Mouse (Mus musculus): Measurements from ENCODE around the gene Exoc3.

Exoc3 gene

DNA sequence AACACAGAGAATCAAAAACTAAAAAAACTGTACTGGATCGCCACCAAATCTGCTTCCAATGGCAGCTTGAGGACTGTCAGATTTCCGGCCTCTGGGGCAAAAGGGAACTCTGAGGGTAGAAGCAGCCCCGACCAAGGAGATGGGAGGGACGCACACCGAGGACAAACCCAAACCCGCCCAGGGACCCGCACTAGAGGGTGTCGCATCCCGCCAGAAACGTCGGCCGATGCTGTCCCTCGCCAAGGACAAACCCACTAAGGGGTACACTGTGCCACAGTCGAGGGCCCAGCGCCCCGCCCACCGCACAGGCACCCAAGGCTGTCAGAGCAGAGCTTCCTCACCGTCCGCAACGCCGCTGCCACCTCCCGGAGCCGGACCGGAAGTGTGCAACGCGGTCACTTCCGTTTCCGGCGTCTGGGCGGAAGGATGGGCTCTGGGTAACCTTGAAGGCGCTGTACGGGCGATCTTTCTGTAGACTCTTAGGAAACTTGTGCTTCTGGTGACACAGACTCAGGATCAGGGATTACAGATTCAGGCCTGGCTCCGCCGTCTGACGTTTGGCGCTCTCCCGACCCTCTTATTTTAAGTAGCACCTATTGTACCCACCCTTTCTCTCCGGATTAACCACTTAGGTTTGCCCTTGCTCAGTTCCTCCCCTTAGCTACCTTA lies at the start of gene Exoc3:
Gene Exoc3, minus strand, starts transcription at position 416 of the 669 bp plus-strand sequence.
- peak; percentile 93 for DNase-seq (ENCODE audit: inconsistent ontology term)

DNA sequence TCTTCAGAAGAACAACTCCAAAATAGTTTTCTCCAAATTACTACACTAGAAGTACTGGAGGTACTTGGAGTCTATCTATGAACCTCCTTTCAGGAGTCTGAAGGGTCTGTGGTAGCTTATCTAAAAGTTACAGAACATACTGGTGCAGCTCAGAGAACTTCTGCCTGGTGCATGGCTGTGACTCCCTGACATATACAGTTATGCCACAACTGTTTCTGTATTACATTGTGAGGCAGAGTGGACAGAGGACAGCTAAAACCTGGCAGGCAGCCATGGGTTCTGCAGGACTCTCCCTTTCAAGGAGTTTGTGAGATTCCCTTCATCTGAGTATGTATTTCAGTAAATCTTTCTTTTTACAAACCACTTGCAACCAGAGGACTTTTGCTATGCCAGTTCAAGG lies 38.0 kb upstream of the Exoc3 start:
- no peak for DNase-seq (ENCODE audit: inconsistent ontology term)

DNA sequence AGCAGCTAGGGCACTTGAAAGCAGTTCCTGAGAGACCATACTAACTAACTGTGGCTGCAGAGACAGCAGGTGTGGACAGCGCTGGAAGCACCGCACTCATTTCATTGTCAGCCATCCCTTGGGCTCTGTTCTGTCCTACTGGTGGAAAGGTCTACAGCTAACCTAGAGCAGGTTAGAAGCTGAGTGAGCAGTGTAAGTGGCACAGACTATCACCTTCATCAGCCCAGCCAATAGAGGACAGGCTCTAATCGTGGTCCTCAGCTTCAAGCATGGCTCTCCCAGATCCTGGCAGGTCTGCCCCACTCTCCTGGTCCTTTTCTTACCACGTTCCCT lies 37.3 kb upstream of the Exoc3 start:
- no peak for DNase-seq (ENCODE audit: inconsistent ontology term)

DNA sequence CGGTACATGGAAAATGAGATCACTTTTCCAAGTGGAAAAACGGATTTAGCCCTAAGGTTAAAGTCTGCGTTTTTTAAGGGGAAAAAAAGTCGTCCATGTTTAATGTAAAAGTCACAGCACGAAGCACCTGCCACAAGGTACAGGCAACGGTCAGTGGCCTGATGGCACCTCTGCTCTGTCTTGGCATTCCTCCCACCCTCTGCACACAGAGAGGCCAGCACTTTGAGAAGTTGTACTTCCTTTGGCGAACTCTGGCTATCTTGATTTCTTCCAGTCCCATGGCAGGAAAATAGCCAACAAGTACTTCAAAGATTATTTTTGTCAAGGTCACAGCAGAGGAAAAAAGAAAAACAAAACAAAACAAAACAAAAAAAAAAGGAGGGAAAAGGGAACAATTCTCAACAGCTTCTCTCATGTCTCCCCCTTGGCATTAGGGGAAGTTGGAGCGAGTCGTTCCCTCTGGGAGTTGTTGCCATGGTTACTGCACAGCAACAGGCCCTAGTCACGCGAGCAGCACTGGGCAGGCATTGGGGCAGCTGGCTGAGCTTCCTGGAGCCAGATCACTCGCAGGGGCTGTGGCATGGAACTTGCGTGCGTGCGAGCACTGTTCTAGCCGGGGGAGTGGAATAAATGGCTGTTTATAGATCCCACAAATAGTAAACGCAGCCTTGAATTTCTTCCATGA lies 36.8 kb upstream of the Exoc3 start:
- peak; percentile 62 for DNase-seq (ENCODE audit: inconsistent ontology term)

DNA sequence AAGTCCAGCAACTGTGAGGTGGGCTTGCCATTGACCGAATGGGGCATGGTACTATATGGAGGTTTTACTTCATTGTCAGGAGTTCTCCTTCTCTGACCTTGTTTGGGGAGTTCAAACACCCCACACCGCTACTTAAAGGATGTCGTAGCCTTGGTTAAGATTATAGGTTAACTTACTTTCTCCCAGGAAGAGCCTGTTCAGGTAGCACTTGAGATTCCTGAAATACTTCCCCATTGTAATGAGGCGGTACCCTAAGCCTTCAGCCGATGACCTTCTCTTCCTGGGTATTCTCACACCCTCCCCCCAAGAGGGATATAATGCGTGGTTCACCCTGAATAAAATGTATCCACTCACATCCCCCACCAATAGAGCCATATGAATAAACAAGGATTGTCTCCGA lies 29.0 kb upstream of the Exoc3 start:
- no peak for DNase-seq (ENCODE audit: inconsistent ontology term)

DNA sequence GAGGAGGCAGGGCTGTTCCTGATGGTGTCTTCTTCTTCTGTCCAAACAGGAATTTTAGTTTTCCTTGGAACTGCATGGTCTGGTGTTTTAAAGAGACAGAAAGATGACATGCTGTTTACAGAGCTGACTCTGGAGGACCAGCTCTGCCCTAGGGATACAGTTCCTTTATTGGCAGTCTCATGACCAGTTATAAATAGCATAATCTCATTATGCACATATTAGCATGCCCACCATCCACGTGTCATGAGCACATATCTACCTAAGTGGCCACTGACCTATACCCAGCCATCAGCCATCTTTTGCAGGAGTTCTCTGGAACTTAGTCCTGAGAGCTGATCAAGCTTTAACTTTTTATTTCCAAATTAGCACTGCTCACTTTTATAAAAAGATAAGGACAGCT lies 12.1 kb upstream of the Exoc3 start:
- no peak for DNase-seq (ENCODE audit: inconsistent ontology term)

DNA sequence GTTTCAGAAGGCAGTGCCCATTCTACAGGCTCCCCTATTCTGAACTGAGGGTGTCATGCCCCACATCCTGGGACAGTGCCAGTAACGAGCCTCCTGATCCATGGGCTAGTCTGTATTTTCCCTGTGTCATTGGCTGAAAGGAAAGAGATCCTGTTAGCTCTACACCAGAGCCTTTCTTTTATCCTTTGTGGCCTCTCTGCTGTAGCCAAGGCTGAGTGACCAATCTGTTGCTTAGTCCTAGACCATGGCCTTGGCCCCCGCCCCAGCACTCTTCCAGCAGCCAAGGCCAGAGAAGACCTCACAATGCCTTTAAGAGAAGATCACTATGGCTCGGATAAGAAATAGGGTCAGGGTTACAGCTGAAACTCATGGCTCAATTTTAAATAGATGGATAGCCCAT lies 9.9 kb upstream of the Exoc3 start:
- no peak for DNase-seq (ENCODE audit: inconsistent ontology term)

DNA sequence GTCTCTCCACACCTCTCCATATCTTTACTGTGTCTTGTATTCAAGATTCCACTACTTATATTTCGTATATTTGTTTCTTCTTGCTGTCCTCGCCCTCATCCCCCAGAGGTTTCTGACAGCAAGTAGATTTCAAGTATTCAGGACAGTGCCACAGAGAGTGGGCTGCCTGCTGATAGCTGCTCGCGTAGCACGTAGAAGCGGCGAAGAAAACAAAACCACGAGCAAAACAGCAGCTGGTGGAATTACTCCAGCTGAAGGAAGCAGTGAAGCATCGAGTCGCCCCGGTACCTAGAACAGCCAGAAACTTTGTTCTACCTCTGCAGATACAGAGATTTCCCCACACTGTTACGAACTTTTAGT lies 434 bp upstream of the Exoc3 start:
- DNase-seq (ENCODE audit: inconsistent ontology term): no peak

DNA sequence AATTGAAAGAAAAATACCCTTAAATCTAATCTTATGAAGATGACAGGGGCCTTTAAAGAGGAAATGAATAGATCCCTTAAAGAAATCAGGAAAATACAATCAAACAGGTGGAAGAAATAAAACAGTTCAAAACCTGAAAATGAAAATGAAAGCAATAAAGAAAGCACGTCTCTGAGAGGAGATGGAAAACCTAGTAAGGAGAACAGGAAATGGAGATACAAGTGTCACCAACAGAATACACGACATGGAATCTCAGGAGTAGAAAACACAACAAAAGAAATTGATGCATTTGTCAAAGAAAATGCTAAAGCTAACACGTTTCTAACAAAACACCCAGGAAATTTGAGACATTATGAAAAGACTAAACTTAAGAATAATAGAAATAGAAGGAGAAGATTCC lies 12.1 kb downstream of the Exoc3 start:
- DNase-seq (ENCODE audit: inconsistent ontology term): no peak

DNA sequence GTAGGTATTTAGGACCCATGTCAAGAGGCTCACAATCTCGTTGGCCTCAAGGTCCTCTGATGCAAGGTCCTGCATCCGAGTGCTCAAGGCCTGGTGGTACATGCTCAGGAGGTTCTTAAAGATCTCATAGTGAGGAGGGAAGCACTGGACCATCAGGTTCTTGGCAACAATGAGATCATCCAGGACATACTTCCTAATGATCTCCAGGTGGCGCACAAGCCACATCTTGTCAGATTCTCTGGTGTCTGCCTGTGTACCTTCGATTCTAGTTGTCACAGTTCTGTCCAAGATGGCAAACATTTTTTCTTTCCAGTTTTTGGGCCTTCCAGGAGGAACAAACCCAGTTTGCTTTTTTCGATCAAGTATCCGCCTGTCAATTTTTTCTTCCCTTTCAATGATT lies 15.9 kb downstream of the Exoc3 start:
- no peak for DNase-seq (ENCODE audit: inconsistent ontology term)

DNA sequence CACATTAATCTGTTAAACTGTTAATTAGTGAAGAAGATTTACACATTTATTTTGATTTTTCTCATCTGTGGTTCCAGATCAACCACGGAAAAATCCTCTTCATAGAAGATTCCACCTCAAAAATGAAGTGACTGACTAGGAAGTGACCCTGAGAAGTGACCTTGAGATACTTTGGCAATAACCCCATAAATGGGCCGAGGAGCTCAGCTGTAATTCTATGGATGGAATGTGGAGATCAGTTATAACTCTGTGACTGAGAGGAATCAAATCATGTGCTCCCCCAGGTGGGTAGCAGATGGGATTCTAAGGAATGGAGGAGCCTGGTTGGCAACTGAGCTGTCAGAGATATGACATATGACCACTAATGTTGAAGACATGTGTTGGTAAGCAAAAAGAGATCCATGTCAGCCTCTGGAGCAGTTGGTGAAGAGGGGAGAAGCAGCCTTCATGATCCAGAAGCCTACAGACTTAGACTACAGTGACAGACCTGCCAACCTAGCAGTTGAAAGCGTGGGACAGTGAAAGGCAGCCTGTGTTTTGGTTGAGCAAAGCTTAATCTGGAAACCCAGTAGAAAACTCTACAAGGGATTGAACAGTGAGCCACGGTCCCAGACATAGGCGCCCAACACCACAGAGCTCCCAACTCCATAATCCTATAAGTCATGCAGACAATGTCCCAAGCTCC lies 25.4 kb downstream of the Exoc3 start:
- DNase-seq (ENCODE audit: inconsistent ontology term): no peak

DNA sequence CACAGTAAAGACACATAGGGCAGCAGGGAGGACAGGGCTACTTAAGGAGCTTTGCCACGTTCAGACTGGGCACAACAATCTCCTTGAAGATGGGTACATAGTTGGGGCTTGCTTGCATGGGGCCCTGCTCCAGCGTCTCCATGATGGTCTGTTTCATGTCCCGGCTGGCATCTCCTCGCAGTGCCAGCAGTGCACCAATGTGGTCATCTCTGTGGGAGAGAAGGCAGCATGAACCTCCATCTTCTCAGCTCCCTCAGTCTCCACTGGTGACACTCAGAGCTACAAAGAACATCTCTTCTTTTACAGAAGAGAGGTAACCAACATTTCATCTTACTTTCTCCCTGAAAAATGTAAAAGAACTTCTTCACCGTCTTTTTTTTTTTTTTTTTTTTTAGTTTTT lies 36.5 kb downstream of the Exoc3 start:
- DNase-seq (ENCODE audit: inconsistent ontology term): no peak

DNA sequence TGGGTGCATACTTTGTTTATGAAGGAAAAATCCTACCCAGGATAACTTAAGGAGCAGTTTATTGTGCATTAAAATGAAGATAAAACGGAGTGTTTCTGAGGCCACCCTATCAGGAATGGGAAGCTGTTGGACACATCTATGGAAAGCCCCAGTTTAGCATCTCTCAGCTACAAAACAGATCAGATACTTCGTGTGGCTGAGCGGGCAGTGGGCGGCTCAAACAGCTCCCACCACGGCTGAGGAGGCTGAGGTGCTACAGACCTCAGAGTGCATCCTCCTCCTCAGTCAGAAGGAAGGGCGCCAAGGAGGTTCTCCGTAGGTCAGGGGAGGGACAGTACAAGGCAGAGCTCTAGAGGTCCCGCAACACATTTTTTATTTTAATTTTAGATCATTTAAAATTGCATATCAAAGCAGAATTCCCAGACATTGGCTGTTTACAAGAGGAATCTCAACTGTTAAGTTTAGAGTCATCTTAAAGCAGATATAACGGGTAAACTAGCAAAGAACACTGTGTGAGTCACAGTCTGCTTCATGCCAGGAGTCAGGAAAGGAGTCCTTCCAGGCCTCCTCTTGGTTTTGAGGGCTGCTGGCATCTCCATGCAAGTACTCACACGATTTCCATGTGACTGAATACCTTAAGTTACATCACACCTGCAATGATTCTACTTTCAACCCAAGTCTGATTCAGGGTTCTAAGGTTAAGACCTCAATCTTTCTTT lies 38.9 kb downstream of the Exoc3 start:
- DNase-seq (ENCODE audit: inconsistent ontology term): no peak

DNA sequence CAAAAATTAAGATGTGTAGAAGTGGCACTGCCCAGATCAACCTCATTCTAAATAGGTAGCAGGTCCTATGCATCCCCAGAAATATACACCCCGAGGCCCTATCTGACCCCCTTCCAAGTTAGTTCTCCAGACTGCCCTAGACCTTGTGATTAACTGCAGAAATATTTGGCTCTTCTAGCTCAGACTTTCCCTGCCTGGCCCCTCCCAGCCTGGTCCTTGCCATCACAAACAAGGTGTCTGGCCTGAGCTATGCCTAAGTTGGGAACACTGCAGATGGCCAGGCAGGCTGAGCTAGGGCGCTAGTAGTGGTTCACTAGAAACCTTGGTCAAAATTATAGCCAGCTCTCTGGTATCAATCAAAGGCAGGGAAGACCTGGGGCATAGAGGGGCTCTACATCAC lies 41.0 kb downstream of the Exoc3 start:
- peak; percentile 67 for DNase-seq (ENCODE audit: inconsistent ontology term)

DNA sequence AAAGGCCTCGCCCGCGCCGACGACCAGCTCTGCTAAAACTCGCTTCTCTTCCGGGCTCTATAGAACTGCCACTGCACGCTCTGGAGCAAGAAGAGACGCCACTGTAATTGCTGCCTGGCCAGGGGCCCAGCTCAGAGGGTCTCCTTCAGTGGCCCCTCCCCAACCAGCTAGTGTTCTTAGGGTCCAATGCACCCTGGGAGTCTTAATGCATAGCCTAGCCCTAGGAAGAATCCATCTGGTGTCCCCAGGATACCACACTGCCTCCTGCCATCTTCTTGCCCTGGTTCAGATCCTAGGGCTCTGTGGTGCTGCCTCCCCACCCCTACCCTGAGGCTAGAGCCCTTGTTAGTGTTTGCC lies 41.5 kb downstream of the Exoc3 start:
- no peak for DNase-seq (ENCODE audit: inconsistent ontology term)

DNA sequence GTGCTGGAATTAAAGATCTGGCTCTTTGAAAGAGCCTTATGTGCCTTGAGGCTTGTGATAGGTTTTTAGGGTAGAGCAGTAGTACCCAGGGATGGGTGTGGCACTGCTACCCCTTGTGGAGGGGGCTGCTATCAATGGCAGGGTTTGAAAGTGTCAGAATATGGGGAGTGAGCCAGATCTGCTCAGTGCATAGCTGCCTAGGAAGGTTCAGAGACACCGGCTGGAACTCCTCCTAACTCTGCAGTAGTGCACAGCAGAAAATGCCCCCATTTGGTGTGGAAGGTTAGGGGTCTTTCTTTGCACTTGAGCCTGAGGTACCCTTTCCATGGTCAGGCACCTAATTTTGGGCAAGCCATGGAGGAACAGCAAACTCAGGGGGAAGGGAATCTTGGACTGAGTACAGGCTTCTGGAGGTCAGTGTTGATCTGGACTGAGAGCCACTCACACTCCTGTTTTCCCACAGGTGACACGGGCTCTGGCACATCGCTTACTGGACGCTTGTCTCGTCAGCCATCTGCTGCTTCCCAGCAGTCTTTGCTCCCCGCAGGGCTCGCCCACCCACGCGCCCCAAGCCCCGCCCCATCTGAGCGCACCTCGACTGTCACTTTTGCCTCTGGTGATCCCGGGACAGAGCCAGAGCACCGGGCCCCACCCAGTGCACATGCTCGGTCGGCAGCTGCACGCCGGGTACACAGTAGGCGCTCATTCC lies 42.0 kb downstream of the Exoc3 start:
- peak; percentile 43 for DNase-seq (ENCODE audit: inconsistent ontology term)

DNA sequence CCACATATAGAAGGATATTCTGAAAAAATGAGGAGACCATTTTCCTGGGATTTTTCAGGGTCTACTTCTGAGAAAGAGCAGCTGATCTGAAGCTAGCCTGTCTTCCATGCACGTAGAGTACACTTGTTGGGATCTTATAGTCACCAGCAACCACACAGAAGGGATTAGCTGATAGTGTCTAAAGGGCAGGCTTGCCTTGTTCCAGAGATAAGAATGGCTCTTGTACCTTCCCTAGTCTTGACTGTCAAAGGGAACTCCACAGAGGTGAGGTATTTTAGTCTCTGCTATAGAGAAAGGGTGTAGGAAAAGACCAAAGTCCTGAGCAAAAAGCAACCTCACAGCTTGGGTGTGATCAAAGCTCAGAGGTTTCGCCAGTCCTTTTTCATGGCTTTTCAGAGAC lies 61.2 kb downstream of the Exoc3 start:
- no peak for DNase-seq (ENCODE audit: inconsistent ontology term)

DNA sequence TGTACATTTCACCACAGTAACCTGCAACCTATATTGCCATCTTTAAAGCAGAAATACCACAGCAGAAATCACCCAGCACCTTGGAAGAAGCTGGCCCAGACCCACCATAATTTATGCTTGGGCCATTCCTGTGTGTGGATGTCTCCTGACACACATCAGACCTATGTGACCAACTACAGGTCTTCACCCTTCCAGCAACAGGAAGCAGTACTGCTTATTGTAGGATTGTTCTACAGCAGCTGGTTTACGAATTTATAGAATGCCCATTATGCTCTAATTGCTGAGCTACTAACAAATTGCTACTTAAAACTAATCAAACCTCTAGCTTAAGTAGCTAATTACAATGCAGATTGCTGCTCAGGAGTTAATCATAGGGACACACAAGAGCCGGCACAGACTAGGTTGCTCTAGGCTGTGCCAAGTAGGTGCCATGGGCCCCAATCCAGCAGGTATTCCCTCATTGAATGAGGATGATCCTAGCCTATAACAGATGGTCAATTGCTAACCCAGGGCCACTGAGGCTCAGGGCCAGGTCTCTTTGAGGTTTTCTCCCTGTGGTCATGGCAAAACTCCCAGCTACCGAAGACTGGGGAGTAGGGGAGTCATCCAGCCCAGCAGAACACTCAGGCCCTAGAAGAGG lies 62.4 kb downstream of the Exoc3 start:
- DNase-seq (ENCODE audit: inconsistent ontology term): peak; percentile 10

DNA sequence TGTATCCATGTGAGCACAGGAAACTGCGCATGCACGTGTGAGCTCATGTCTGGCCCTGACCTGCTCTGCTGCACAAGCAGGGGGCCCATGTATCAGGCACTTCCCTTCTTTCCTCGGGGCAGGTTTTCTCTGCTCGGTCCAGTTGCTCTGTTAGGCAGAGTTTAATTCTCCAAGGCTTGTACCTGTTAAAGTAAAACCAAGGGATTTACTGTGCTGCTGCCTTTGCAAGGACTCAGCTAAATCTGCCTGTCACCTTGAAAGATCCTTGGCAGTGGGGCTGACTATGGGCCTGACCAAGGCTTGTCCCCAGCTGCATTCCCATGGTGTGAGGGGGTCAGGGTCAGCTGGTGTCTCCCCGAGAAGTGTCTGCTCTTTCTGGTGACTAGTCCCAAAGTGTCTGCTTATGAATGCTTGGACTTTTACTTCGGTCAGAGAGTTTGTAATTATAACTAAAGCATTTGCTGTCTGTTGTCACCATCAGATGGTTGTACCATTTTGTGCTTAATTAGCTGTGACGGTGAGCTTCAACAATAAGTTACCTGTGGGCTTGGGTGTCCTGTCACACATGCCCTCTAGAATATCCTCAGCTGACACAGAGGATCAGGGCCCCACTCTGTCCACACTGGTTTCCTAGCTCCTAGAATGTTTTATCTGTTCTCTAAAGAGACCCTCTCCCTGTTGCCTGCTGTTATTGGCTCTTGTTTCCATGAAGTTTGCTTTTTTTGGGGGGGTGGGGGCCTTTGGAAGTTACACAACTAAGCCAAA lies 64.2 kb downstream of the Exoc3 start:
- no peak for DNase-seq (ENCODE audit: inconsistent ontology term)

DNA sequence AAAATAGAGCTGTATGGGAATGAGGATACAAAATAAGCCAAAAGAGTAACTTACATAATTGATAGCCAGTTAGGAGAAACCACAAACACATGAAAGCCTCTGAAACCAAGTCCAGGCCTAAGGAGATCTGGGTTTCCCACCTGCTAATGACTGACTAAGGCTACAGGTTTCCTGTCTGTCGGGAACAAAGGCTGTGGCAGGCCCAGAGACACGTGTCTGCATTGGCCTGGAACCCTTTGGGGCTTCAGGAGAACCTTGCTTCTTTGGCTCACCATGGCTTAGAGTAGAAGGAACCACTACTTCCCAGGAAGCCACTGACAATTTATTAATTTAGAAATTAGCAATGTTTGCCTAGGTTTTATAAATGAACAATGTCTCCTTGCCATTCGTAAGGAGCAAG lies 65.2 kb downstream of the Exoc3 start:
- DNase-seq (ENCODE audit: inconsistent ontology term): no peak

DNA sequence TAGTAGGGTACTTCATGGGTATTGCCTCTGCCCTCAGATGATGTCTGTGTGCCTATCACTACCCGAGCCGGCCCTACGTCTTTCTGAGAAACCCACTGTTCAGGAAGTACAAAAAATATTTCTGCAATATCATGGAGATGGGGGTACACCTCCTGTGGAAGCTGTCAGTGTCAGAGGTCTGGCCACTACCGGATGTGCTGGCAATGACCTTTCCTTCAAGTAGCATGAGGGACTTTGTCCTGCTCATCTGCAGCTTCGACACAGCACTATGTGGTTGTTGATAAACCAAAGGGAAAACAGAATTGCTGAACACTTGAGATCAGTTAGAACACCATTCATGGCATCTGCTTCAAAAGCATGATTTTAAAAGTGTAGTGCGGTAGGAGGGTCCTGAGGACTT lies 67.7 kb downstream of the Exoc3 start:
- no peak for DNase-seq (ENCODE audit: inconsistent ontology term)
